Mouse (Mus musculus): ENCODE measurements around the gene Sertad2. TPM values are rescaled to one million over a fixed set of nuclear protein-coding genes. Genes with fewer than 3 reads are reported as not detected.
A peak's percentile ranks its signal among the peaks of the same experiment; 100 is the strongest.

Gene Sertad2
- 27.9 and 33.5 TPM in 2 replicates for polyA plus RNA-seq (2015; fragmentation: Nextera tagmentation; extraction: Ambion mirVana)

- WGBS: under 1% methylated on average over 48 of the region's 62 CpGs
- Histone ChIP-seq H3K36me3 (no peaks in the 10 kb centered on the region), H3K4me2 (peak within 1 kb of the TSS; percentile 80), H3K4me3 (peak within 1 kb of the TSS; percentile 94), H3K27ac (replicated peaks) (peak within 1 kb of the TSS; percentile 95), H3K27me3 (no peaks in the 10 kb centered on the region), H3K9me3 (no peaks in the 10 kb centered on the region), H3K9ac (peak within 1 kb of the TSS; percentile 75), H3K4me1 (replicated peaks) (peaks cover 16% of the 10 kb centered on the region)
- ATAC-seq (ENCODE audit: low FRiP score, low read depth): peak; percentile 99
Measured at GRCm38 (mm10) chr11:20542739-20543452, at the start of gene Sertad2. TSS of gene Sertad2 (plus strand) at chr11:20543253.

GRCm38 (mm10) chr11:20493922-20494626, 49.0 kb upstream of the Sertad2 start:
- H3K27ac ChIP-seq (replicated peaks): no peak overlapping the region
- H3K36me3 ChIP-seq: no peaks in the 10 kb centered on the region
- no peaks in the 10 kb centered on the region for H3K4me1 ChIP-seq (replicated peaks)
- H3K9me3 ChIP-seq: no peaks in the 10 kb centered on the region
- ATAC-seq (ENCODE audit: low FRiP score, low read depth): no peak
- H3K27me3 ChIP-seq: no peaks in the 10 kb centered on the region
- H3K4me2 ChIP-seq: no peak overlapping the region
- H3K9ac ChIP-seq: no peak overlapping the region
- WGBS: 87% methylated on average over 6 of the region's 6 CpGs
- no peak overlapping the region for H3K4me3 ChIP-seq

GRCm38 (mm10) chr11:20500516-20500915, 42.5 kb upstream of the Sertad2 start:
- Histone ChIP-seq H3K27me3 (no peaks in the 10 kb centered on the region), H3K9ac (no peak overlapping the region), H3K4me1 (replicated peaks) (no peaks in the 10 kb centered on the region), H3K4me3 (no peak overlapping the region), H3K27ac (replicated peaks) (no peak overlapping the region), H3K9me3 (no peaks in the 10 kb centered on the region), H3K36me3 (no peaks in the 10 kb centered on the region), H3K4me2 (no peak overlapping the region)
- 48% methylated on average over 3 of the region's 3 CpGs for WGBS
- no peak for ATAC-seq (ENCODE audit: low FRiP score, low read depth)

GRCm38 (mm10) chr11:20501160-20501955, 41.7 kb upstream of the Sertad2 start:
- H3K27me3 ChIP-seq: no peaks in the 10 kb centered on the region
- no peak overlapping the region for H3K27ac ChIP-seq (replicated peaks)
- no peak overlapping the region for H3K9ac ChIP-seq
- H3K36me3 ChIP-seq: no peaks in the 10 kb centered on the region
- no peak overlapping the region for H3K4me2 ChIP-seq
- 59% methylated on average over 5 of the region's 5 CpGs for WGBS
- no peak overlapping the region for H3K4me3 ChIP-seq
- no peaks in the 10 kb centered on the region for H3K4me1 ChIP-seq (replicated peaks)
- no peaks in the 10 kb centered on the region for H3K9me3 ChIP-seq
- no peak for ATAC-seq (ENCODE audit: low FRiP score, low read depth)

- Histone ChIP-seq H3K36me3 (no peaks in the 10 kb centered on the region), H3K4me3 (no peak overlapping the region), H3K27me3 (no peaks in the 10 kb centered on the region), H3K27ac (replicated peaks) (no peak overlapping the region), H3K4me2 (no peak overlapping the region), H3K9me3 (no peaks in the 10 kb centered on the region), H3K9ac (no peak overlapping the region), H3K4me1 (replicated peaks) (no peaks in the 10 kb centered on the region)
- no peak for ATAC-seq (ENCODE audit: low FRiP score, low read depth)
- 86% methylated on average over 6 of the region's 6 CpGs for WGBS
Measured at GRCm38 (mm10) chr11:20513574-20513973, 29.5 kb upstream of the Sertad2 start.

GRCm38 (mm10) chr11:20514757-20515156, 28.3 kb upstream of the Sertad2 start:
- 74% methylated on average over 4 of the region's 4 CpGs for WGBS
- Histone ChIP-seq H3K9ac (no peak overlapping the region), H3K9me3 (no peaks in the 10 kb centered on the region), H3K4me1 (replicated peaks) (no peaks in the 10 kb centered on the region), H3K36me3 (no peaks in the 10 kb centered on the region), H3K27me3 (no peaks in the 10 kb centered on the region), H3K27ac (replicated peaks) (no peak overlapping the region), H3K4me3 (no peak overlapping the region), H3K4me2 (no peak overlapping the region)
- no peak for ATAC-seq (ENCODE audit: low FRiP score, low read depth)

GRCm38 (mm10) chr11:20521321-20521720, 21.7 kb upstream of the Sertad2 start:
- Histone ChIP-seq H3K4me1 (replicated peaks) (no peaks in the 10 kb centered on the region), H3K36me3 (no peaks in the 10 kb centered on the region), H3K9me3 (no peaks in the 10 kb centered on the region), H3K27ac (replicated peaks) (no peak overlapping the region), H3K4me3 (no peak overlapping the region), H3K27me3 (no peaks in the 10 kb centered on the region), H3K9ac (no peak overlapping the region), H3K4me2 (no peak overlapping the region)
- WGBS: 93% methylated on average over 2 of the region's 2 CpGs
- no peak for ATAC-seq (ENCODE audit: low FRiP score, low read depth)

- H3K9me3 ChIP-seq: no peaks in the 10 kb centered on the region
- no peak for ATAC-seq (ENCODE audit: low FRiP score, low read depth)
- no peak overlapping the region for H3K27ac ChIP-seq (replicated peaks)
- 61% methylated on average over 4 of the region's 4 CpGs for WGBS
- H3K9ac ChIP-seq: no peak overlapping the region
- H3K4me1 ChIP-seq (replicated peaks): no peaks in the 10 kb centered on the region
- no peaks in the 10 kb centered on the region for H3K36me3 ChIP-seq
- no peak overlapping the region for H3K4me3 ChIP-seq
- H3K27me3 ChIP-seq: no peaks in the 10 kb centered on the region
- no peak overlapping the region for H3K4me2 ChIP-seq
Measured at GRCm38 (mm10) chr11:20522750-20523149, 20.3 kb upstream of the Sertad2 start.

- Histone ChIP-seq H3K4me1 (replicated peaks) (no peaks in the 10 kb centered on the region), H3K27ac (replicated peaks) (no peak overlapping the region), H3K36me3 (no peaks in the 10 kb centered on the region), H3K27me3 (no peaks in the 10 kb centered on the region), H3K9ac (no peak overlapping the region), H3K4me3 (no peak overlapping the region), H3K9me3 (no peaks in the 10 kb centered on the region), H3K4me2 (no peak overlapping the region)
- WGBS: 85% methylated on average over 1 of the region's 1 CpGs
- ATAC-seq (ENCODE audit: low FRiP score, low read depth): no peak
Measured at GRCm38 (mm10) chr11:20524435-20524834, 18.6 kb upstream of the Sertad2 start.

GRCm38 (mm10) chr11:20525909-20526308, 17.1 kb upstream of the Sertad2 start:
- Histone ChIP-seq H3K4me3 (no peak overlapping the region), H3K27ac (replicated peaks) (no peak overlapping the region), H3K9ac (no peak overlapping the region), H3K27me3 (no peaks in the 10 kb centered on the region), H3K4me1 (replicated peaks) (no peaks in the 10 kb centered on the region), H3K36me3 (no peaks in the 10 kb centered on the region), H3K4me2 (no peak overlapping the region), H3K9me3 (no peaks in the 10 kb centered on the region)
- 84% methylated on average over 8 of the region's 8 CpGs for WGBS
- no peak for ATAC-seq (ENCODE audit: low FRiP score, low read depth)

GRCm38 (mm10) chr11:20527901-20528300, 15.2 kb upstream of the Sertad2 start:
- Histone ChIP-seq H3K36me3 (no peaks in the 10 kb centered on the region), H3K4me3 (no peak overlapping the region), H3K4me1 (replicated peaks) (peaks cover 12% of the 10 kb centered on the region), H3K27ac (replicated peaks) (no peak overlapping the region), H3K9ac (no peak overlapping the region), H3K27me3 (no peaks in the 10 kb centered on the region), H3K9me3 (no peaks in the 10 kb centered on the region), H3K4me2 (no peak overlapping the region)
- 92% methylated on average over 3 of the region's 3 CpGs for WGBS
- ATAC-seq (ENCODE audit: low FRiP score, low read depth): no peak

GRCm38 (mm10) chr11:20531682-20531991, 11.4 kb upstream of the Sertad2 start:
- peak; percentile 27; the same call in 1 of the 2 replicates for ATAC-seq (ENCODE audit: low FRiP score, low read depth)

More at GRCm38 (mm10) chr11:20531682-20531991, 11.4 kb upstream of the Sertad2 start:
- Histone ChIP-seq H3K4me1 (replicated peaks) (peaks cover 12% of the 10 kb centered on the region), H3K4me2 (peak overlapping the region; percentile 90), H3K27me3 (no peaks in the 10 kb centered on the region; the same call in 1 of the 2 replicates), H3K27ac (replicated peaks) (peak overlapping the region; percentile 72), H3K9ac (peak overlapping the region; percentile 57), H3K4me3 (peak overlapping the region; percentile 55), H3K36me3 (no peaks in the 10 kb centered on the region), H3K9me3 (no peaks in the 10 kb centered on the region)
- 30% methylated on average over 1 of the region's 1 CpGs for WGBS
